Mouse (Mus musculus) liver, embryonic 11.5 days (tissue): ENCODE data around the gene 4921517D22Rik. TPM values are rescaled to one million over a fixed set of nuclear protein-coding genes. Genes with fewer than 3 reads are reported as not detected.

Source experiments
- ATAC-seq: fragments of 200-750 bp; cut with Nextera tagmentation; replicated peaks from 2 replicates; pipeline ENCODE4 v1.8.0; 2017; ENCODE audit warnings: moderate number of reproducible peaks, mild to moderate bottlenecking, moderate TSS enrichment, moderate library complexity; ENCODE audit not compliant: low FRiP score
- DNase-seq: peaks from one replicate; pipeline ENCODE4 v3.0.0-alpha.2; 2017; ENCODE audit warnings: low spot score
- H3K27ac ChIP-seq: fragments of 300-500 bp; sonication (generic); 2 replicates; pipeline ENCODE4 v1.5.1; 2014; ENCODE audit warnings: mild to moderate bottlenecking, low read depth, low read length, control low read depth
- H3K27me3 ChIP-seq: fragments of 300-500 bp; sonication (generic); replicated peaks from 2 replicates; pipeline ENCODE4 v1.6.1; 2014; ENCODE audit warnings: low read length, mixed read lengths; ENCODE audit not compliant: control insufficient read depth, insufficient read depth
- H3K36me3 ChIP-seq: fragments of 300-500 bp; sonication (generic); 2 replicates; pipeline ENCODE4 v1.6.1; 2014; ENCODE audit warnings: mild to moderate bottlenecking, low read length, moderate library complexity, mixed read lengths; ENCODE audit not compliant: control insufficient read depth, insufficient read depth
- H3K4me1 ChIP-seq: fragments of 300-500 bp; sonication (generic); replicated peaks from 2 replicates; pipeline ENCODE4 v1.6.1; 2014; ENCODE audit warnings: low read length, mixed read lengths; ENCODE audit not compliant: control insufficient read depth, insufficient read depth
- H3K4me2 ChIP-seq: fragments of 300-500 bp; sonication (generic); 2 replicates; pipeline ENCODE4 v1.6.1; 2014; ENCODE audit warnings: mild to moderate bottlenecking, control low read depth, moderate library complexity
- H3K4me3 ChIP-seq: fragments of 300-500 bp; sonication (generic); 2 replicates; pipeline ENCODE4 v1.5.1; 2014; ENCODE audit warnings: low read depth, low read length, control low read depth
- H3K9ac ChIP-seq: fragments of 300-500 bp; sonication (generic); 2 replicates; pipeline ENCODE4 v1.6.1; 2014; ENCODE audit warnings: low read depth, low read length, control low read depth
- H3K9me3 ChIP-seq: fragments of 300-500 bp; sonication (generic); 2 replicates; pipeline ENCODE4 v1.6.1; 2016; ENCODE audit warnings: low read length, inconsistent platforms, mixed read lengths; ENCODE audit not compliant: control insufficient read depth
- WGBS: fragments of 180-500 bp; shearing (Covaris S2); extraction: QIAGEN DNeasy Blood & Tissue Kit; methylation state at CpG from one replicate; pipeline ENCODE4 v1.1.7; 2014; 5-methylcytosine and 5-hydroxymethylcytosine counted together
- polyA plus RNA-seq: library from polyadenylated mRNA; unstranded; fragments of >200 nt; fragmentation: Nextera tagmentation; extraction: Ambion mirVana; gene quantifications from 2 replicates; pipeline ENCODE4 v1.2.1, GENCODE M21; 2014

4921517D22Rik gene
- polyA plus RNA-seq, 1 experiment from 2014 or later, result not detected

DNA sequence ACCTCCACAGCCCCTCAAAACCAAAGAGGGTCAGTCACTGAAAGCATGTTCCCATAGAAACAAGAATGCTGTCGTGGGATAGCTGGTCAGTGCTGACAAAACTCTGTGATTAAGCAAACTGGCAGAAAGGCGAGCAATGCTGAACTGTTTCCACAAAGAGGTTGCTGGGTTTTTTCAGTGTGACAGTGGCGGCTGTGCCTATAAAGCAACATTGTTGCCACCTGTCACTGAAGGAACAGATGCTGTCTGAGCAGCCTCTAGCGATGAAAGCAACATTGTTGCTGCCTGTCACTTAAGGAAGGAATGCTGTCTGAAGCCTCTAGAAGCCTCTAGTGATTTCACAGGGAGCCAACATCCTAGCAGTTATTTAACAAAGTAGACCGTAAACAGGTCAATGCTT is 41.3 kb downstream of the 4921517D22Rik start:
- ATAC-seq, result no peak
- H3K9ac ChIP-seq, result no peak overlapping the region
- H3K4me3 ChIP-seq, result no peak overlapping the region
- no peak overlapping the region for H3K27ac ChIP-seq
- WGBS, result 83% methylated on average over 5 of the region's 5 CpGs
- H3K4me2 ChIP-seq, result no peak overlapping the region
- H3K27me3 ChIP-seq, result no peaks in the 10 kb centered on the region
- H3K9me3 ChIP-seq, result no peaks in the 10 kb centered on the region
- peaks cover 23% of the 10 kb centered on the region for H3K36me3 ChIP-seq
- DNase-seq, result no peak
- H3K4me1 ChIP-seq, result peaks cover 3% of the 10 kb centered on the region; the same call in 1 of the 2 replicates

DNA sequence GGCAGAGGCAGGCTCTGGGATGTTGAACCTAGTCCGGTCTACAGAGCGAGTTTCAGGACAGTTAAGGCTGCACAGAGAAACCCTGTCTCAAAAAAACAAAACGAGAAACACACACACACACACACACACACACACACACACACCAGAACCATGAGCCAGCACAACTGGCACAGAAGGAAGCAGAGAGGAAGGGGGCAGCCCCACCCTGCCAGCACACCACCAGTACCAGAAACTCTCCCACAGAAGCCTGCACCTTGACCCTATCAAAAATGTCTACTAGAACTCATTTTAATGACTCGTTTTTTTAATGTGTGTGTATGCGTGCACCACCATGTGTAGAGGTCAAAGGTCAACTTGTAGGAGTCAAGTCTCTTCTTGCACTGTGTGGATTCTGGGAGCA is 44.1 kb downstream of the 4921517D22Rik start:
- Histone ChIP-seq H3K4me2 (no peak overlapping the region), H3K36me3 (peaks cover 30% of the 10 kb centered on the region), H3K4me3 (no peak overlapping the region), H3K27me3 (no peaks in the 10 kb centered on the region), H3K4me1 (peaks cover 11% of the 10 kb centered on the region; the same call in 1 of the 2 replicates), H3K9ac (no peak overlapping the region), H3K9me3 (no peaks in the 10 kb centered on the region), H3K27ac (no peak overlapping the region)
- DNase-seq (no peak), ATAC-seq (no peak)
- WGBS, result 83% methylated on average over 5 of the region's 5 CpGs

DNA sequence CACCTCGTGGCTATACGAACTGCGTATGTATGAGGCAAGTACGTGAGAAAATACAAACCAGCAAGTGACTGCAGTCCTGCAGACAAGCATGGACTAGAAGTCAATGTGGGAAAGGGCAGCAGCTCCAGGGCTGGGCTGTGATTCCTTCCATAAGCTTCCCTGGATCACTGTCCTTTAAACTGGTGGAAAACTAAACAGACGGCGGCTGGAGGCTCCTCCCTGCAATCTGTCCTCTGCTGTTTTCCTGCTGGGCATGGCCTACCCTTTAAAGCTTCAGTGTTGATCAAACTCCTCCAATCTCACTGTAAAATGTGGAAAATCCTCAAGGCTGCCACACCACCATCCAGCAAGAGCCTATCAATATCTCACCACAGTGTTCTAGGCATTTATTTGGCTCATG is 45.3 kb downstream of the 4921517D22Rik start:
- ATAC-seq (no peak), DNase-seq (no peak)
- Histone ChIP-seq H3K27me3 (no peaks in the 10 kb centered on the region), H3K9me3 (no peaks in the 10 kb centered on the region), H3K4me3 (no peak overlapping the region), H3K4me1 (peaks cover 14% of the 10 kb centered on the region; the same call in 1 of the 2 replicates), H3K4me2 (no peak overlapping the region), H3K27ac (no peak overlapping the region), H3K9ac (no peak overlapping the region), H3K36me3 (peaks cover 31% of the 10 kb centered on the region)
- 85% methylated on average over 6 of the region's 6 CpGs for WGBS

DNA sequence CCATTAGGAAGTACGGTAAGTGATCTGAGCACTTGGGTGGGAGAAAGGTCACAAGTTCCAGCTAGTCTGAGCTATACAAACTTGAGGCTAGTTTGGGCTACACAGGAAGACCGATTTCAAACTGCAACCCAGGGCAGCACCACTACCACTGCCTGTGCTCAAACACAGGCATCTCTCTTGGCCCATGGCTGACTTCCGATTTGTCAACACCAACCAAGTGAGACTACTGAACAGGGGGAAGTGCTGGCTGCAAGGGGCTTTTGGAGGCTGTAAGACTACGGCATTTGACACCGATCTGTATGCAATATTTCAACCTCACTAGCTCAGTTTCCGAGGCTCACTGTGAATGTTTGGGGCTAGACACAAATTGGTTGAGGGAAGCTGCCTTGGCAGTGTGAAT is 46.4 kb downstream of the 4921517D22Rik start:
- no peak overlapping the region for H3K27ac ChIP-seq
- no peak overlapping the region for H3K4me3 ChIP-seq
- ATAC-seq (no peak), DNase-seq (no peak)
- H3K4me1 ChIP-seq, result peaks cover 15% of the 10 kb centered on the region
- no peaks in the 10 kb centered on the region for H3K27me3 ChIP-seq
- no peaks in the 10 kb centered on the region for H3K9me3 ChIP-seq
- no peak overlapping the region for H3K9ac ChIP-seq
- 78% methylated on average over 6 of the region's 6 CpGs for whole genome bisulfite sequencing
- H3K36me3 ChIP-seq, result peaks cover 31% of the 10 kb centered on the region
- H3K4me2 ChIP-seq, result no peak overlapping the region

DNA sequence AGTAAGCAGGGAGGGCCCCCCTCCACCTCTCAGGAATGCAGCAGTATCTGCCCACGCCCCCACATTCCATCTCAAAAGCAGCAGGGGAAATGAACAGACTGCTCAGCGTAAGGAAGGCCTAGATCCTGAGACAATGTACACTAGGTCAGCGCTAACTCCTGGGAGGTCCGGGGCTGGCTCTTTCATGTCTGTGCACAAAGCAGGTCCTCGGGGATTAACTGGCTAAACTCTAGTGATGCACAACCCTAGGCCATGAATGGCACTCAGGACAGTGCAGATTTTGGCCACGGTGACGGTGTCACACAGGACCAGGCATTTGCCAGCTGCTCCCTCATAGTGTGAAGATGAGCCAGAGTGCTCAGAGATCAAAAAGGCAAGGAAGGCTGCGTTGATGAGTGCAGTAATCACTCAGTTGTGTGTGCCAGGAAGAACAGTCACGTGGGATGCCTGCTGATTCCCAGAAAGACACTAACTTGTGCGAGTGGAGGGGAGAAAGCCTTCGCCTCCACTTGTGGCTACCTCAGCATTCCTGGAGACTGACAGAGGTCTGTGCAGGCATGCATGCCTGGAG is 47.1 kb downstream of the 4921517D22Rik start:
- Histone ChIP-seq H3K36me3 (peaks cover 37% of the 10 kb centered on the region), H3K4me1 (peaks cover 20% of the 10 kb centered on the region)
- ATAC-seq, result no peak

DNA sequence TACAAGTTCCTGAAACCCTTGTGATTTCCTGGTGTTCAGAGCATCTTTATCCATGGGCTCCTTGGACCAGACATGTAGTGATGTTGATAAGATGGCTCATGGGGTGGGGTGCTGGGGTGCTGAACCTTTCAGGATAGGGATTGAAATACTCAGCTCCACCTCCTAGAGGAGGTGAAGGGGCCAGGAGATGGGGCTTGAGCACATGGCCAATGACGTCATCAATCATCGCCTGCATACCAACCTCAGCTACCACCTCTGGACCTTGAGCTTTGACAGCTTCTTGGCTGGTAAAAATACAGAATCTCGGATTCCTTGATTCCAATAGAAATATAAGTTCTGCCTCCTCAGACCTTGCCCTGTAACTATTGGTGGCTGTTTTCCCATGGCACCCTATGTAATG is 48.4 kb downstream of the 4921517D22Rik start:
- Histone ChIP-seq H3K27me3 (no peaks in the 10 kb centered on the region), H3K9me3 (no peaks in the 10 kb centered on the region), H3K9ac (no peak overlapping the region), H3K27ac (no peak overlapping the region; the same call in 1 of the 2 replicates), H3K36me3 (peaks cover 40% of the 10 kb centered on the region), H3K4me1 (peaks cover 30% of the 10 kb centered on the region), H3K4me2 (no peak overlapping the region), H3K4me3 (no peak overlapping the region)
- ATAC-seq (no peak), DNase-seq (no peak)
- WGBS, result 83% methylated on average over 3 of the region's 3 CpGs

More for the DNA sequence above, 47.1 kb downstream of the 4921517D22Rik start:
- H3K4me2 ChIP-seq, result no peak overlapping the region
- DNase-seq, result no peak
- H3K9me3 ChIP-seq, result no peaks in the 10 kb centered on the region
- H3K27ac ChIP-seq, result no peak overlapping the region; the same call in 1 of the 2 replicates
- no peak overlapping the region for H3K9ac ChIP-seq
- no peaks in the 10 kb centered on the region for H3K27me3 ChIP-seq
- H3K4me3 ChIP-seq, result no peak overlapping the region
- 72% methylated on average over 11 of the region's 11 CpGs for WGBS

DNA sequence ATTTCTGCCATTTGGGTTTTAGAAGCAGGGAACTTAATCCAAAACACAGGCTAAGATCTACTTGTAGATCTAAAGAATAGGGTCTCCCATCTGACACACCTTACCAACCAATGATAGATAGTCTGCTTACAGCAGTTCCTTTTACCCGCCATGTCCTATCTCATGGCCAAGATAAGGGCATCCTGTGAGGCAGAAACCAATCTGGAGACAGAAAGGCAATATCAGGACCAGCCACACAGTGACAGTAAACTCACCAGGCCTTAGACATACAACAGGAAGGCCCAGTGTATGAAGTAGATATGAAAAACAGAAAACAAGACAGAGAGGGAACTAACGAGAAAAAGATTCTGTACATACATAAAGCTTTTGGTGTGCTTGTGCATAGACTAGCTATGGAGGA is 51.1 kb downstream of the 4921517D22Rik start:
- WGBS, result 29% methylated on average over 2 of the region's 2 CpGs
- H3K9me3 ChIP-seq, result no peaks in the 10 kb centered on the region
- ATAC-seq (peak; percentile 96), DNase-seq (no peak)
- no peaks in the 10 kb centered on the region for H3K27me3 ChIP-seq
- H3K4me3 ChIP-seq, result no peak overlapping the region
- H3K4me1 ChIP-seq, result peaks cover 40% of the 10 kb centered on the region
- peak overlapping the region; percentile 44; the same call in 1 of the 2 replicates for H3K4me2 ChIP-seq
- H3K36me3 ChIP-seq, result peaks cover 35% of the 10 kb centered on the region
- peak overlapping the region; percentile 90 for H3K27ac ChIP-seq
- H3K9ac ChIP-seq, result no peak overlapping the region

DNA sequence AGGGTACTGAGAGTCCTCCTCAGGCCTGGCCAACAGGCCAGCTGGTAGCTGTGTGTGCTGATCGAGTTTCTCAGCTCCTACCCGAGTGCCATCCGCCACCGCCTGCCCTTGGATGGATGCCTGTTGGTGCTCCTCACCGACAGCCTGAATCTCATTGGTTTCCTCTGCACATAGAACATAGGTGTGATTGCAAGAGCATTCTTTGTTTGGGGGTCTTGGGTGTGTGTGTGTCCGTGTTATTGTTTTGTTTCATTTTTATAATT is 53.8 kb downstream of the 4921517D22Rik start:
- Histone ChIP-seq H3K9me3 (no peaks in the 10 kb centered on the region), H3K36me3 (peaks cover 42% of the 10 kb centered on the region), H3K4me2 (no peak overlapping the region), H3K27ac (peak overlapping the region; percentile 47), H3K4me1 (peaks cover 31% of the 10 kb centered on the region), H3K4me3 (no peak overlapping the region), H3K9ac (no peak overlapping the region), H3K27me3 (no peaks in the 10 kb centered on the region)
- WGBS, result 88% methylated on average over 6 of the region's 6 CpGs
- DNase-seq (no peak), ATAC-seq (no peak)

DNA sequence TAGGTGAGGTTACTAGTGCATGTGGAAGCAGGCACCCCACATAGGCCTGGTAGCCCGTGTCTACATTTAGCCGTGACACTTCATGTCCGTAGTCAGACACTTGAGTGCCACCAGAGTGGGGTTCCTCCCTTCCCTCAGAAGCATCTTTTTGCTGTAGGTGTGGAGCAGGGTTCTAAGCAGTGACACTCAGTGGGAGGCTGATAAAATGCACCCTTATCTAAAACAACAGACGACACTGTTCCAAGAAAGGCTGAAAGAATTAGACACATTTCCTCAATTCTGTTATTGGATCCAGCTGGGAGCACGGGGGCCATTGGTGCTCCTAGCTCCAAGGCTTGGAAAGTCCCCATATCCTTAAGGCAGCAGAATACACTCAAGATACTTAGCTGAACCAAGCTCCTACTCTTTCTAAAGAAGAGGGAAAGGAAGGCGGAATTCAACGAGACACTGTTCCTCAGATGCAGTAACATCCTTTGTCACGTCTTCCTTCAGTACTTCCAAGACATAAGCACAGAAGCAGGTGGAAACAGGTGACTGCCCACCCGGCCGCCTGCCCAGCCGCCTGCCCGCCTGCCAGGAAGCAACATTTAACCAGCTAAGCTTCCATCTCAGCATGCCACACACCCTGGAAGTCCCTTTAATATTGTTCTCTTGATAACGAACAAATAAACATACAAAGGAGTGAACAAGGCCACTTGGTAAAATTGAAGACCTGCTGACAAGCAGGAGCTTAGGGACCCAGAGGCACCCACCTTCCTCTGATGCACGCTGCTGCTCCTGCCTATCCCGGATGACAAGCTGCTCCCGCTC is 54.3 kb downstream of the 4921517D22Rik start:
- DNase-seq (no peak), ATAC-seq (peak; percentile 52)
- no peaks in the 10 kb centered on the region for H3K27me3 ChIP-seq
- H3K27ac ChIP-seq, result peak overlapping the region; percentile 47
- no peak overlapping the region for H3K4me2 ChIP-seq
- H3K4me3 ChIP-seq, result no peak overlapping the region
- peaks cover 38% of the 10 kb centered on the region for H3K36me3 ChIP-seq
- peaks cover 30% of the 10 kb centered on the region for H3K4me1 ChIP-seq
- 79% methylated on average over 16 of the region's 16 CpGs for WGBS
- no peaks in the 10 kb centered on the region for H3K9me3 ChIP-seq
- H3K9ac ChIP-seq, result no peak overlapping the region
